Mouse (Mus musculus): ENCODE measurements around the gene Kri1.
"Not testable (repeated sequence)": the region's sequence is repeated elsewhere in the genome, so short reads cannot be mapped to it uniquely, and the experiment has no call there.

Kri1 gene

GRCm38 (mm10) chr9:21273520-21274228 lies 14.1 kb downstream of the Kri1 start:
- no peak for DNase-seq

DNA sequence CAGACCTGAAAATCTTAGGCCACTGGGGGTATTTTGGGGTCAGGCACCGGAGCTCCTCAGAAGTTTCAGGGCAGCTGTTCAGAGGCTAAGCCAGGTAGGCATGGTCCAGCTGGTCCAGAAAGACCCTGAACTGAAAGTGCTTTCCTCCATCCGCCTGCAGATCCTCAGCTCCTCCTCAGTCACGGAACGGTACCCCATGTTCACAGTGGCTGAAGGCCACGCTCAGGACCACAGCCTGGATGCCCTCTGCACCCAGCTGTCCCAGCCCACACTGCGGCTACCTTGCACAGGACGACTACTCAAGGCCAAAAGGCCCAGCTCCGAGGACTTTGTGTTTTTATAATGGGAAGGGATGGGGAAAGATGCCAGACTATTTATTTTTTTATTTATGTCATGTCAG lies 14.7 kb downstream of the Kri1 start:
- no peak for DNase-seq

DNA sequence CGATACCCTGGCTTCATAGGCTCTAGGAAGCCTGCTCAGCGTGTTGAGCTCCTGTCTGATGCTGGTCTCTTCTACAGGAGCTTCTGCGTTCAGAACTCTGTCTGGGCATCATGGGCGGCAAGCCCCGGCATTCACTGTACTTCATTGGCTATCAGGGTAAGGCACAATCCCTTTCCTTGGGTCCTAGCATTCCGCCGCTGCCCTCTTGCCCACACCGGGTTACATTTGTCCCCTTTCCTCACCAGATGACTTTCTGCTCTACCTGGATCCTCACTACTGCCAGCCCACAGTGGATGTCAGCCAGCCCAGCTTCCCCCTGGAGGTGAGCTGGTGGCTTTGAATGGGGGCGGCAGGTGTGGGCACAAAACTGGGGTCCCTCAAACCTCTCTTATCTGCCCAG lies 15.4 kb downstream of the Kri1 start:
- no peak for DNase-seq

DNA sequence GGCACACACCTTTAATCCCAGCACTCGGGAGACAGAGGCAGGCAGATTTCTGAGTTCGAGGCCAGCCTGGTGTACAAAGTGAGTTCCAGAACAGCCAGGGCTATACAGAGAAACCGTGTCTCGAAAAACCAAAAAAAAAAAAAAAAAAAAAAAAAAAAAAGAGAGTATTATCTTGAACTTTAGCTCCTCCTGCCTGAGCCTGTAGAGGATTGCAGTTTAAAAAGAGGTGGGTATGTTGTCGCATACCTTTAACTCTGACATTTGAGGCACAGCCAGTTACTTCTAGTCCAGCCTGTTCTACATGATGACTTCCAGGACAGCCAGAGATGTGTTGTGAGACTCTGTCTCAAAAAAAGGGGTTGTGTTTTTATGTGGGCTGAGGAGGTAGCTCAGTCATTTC lies 18.2 kb downstream of the Kri1 start:
- DNase-seq: not testable (repeated sequence)

- no peak for DNase-seq
Measured at GRCm38 (mm10) chr9:21268305-21268704, 19.5 kb downstream of the Kri1 start.

DNA sequence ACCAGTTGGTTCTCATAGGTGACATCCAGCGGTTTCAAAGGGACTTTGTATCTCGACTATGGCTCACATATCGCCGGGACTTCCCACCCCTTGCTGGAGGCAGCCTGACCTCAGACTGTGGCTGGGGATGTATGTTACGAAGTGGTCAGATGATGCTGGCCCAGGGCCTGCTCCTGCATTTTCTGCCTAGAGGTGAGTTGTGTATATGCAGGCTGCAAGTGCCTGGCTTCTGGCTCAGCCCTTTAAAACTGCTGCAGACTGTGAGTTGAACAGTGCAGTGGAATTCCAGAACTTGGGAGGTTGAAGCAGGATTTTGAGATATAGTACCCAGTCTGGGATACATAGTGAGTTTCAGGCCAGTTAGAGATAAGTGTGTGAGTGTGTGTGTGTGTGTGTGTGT lies 20.9 kb downstream of the Kri1 start:
- DNase-seq: no peak

DNA sequence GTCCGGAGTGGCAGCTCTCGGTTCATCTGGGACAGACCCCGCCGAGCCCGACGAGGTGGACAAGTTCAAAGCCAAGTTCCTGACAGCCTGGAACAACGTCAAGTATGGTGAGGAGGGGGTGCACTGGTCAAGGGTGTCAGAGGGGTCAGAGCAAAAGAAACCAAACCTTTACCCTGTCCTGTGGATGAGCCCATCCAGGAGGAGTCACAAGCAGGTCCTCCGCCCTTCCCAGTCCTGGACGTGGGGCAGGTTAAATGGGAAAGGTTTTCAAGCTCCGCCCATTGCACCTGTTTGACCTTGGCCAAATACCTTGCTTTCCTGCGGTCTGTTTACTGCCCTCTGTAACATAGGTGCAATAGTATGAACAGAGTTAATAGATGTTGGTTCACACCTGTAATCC lies 22.2 kb downstream of the Kri1 start:
- peak; percentile 72 for DNase-seq

GRCm38 (mm10) chr9:21265000-21265561 lies 22.7 kb downstream of the Kri1 start, which contains the start of gene Atg4d:
TSS of gene Atg4d (plus strand) at chr9:21265293.
- DNase-seq: peak; percentile 100

DNA sequence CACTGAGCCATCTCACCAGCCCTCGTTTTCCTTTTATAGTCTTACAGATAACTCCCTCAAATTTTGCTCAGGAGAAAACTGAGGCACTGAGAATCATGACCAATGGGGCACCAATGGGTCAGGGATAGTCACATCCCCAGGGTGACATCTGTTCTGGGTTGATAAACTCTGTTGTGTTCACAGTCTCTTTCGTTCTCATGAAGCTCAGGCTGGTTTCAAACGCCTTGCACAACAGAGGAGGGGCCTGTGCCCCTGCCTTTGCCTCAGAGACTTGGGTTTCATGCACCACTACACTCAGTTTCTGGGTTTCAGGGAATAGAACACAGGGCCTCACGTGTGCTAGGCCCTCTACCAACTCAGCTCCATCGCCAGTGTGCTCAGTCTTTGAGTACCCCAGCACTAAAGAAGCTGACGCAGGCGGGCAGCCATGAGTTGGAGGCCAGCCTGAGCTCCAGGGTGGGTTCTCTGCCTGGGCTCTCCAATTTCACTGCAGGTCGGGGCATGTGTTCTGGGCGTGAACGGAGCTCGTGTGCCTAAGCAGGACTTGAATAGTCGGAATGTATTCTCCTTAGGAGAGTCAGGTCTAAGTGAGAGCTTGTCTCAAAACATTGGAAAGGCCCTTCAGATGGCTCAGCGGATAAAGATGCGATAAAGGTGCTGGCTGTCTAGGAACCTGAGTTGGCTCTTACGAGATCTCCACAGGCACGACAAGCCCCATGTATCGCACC lies 23.3 kb downstream of the Kri1 start:
- DNase-seq: peak; percentile 70

DNA sequence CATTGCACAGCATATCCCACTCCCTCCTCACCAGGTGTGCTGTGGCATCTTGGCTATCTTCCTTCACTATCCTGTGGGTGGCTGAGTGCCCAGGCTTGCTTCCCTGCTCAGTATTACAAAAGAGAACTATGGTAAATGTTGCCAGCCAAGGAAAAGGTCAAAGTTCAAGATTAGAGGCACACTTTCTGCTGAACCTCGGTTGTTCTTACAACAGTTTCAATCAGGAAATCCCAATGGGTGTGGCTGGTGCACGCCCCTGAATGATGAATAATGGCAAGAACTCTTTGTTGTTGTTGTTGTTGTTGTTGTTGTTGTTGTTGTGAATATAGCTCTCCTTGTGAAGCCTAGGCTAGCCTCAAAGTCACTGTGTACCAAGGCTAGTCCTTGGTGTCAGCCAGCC lies 25.9 kb downstream of the Kri1 start:
- no peak for DNase-seq

DNA sequence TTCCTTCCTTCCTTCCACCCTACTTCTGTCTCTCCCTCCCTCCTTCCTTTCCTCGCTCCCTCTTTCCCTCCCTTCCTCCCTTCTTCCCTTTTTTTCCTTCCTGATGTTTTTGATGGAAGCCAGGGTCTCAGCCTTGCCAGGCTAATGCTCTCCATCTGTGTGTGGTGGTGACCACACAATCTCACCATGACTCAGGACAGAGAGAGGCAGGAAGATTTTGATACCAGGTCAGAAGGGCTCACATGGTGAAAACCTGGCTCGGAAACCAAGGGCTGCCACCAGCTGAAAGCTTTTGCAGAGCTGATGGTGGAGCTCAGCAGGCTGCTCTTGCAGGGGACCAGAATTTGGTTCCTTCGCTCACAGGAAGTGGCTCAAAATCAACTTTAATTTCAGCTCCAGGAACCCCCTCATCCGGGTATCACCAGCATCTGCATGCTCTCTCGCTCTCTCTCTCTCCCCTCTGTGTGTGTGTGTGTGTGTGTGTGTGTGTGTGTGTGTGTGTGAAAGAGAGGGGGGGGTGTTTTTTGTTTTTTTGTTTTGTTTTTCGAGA lies 27.2 kb downstream of the Kri1 start:
- DNase-seq: no peak

DNA sequence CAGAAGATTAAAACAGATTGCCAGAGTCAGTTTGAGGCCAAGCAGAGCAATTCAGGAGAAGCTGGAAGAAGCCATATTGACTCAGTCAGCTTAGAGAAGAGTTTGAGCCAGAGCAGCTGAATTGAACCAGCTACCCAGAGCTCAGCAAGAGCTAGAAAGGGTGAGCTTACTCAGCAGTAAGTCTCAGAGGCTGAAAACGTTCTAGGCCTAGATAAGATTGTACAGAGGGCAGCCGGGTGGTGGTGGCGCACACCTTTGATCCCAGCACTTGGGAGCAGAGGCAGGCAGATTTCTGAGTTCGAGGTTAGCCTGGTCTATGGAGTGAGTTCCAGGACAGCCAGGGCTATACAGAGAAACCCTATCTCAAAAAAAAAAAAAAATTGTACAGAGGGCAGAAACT lies 31.4 kb downstream of the Kri1 start:
- not testable (repeated sequence) for DNase-seq

DNA sequence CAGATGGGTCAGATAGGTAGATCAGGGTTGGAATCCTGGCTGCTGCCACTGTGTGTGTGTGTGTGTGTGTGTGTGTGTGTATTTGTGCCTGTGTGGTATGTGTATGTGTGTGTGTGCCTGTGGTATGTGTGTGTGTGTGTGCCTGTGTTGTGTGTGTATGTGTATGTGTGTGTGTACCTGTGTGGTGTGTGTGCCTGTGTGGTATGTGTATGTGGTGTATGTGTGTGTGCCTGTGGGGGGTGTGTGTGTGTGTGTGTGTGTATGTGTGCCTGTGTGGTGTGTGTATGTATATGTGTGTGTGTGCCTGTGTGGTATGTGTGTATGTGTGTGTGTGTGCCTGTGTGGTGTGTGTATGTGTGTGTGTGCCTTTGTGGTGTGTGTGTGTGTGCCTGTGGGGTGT lies 33.1 kb downstream of the Kri1 start:
- DNase-seq: no peak

DNA sequence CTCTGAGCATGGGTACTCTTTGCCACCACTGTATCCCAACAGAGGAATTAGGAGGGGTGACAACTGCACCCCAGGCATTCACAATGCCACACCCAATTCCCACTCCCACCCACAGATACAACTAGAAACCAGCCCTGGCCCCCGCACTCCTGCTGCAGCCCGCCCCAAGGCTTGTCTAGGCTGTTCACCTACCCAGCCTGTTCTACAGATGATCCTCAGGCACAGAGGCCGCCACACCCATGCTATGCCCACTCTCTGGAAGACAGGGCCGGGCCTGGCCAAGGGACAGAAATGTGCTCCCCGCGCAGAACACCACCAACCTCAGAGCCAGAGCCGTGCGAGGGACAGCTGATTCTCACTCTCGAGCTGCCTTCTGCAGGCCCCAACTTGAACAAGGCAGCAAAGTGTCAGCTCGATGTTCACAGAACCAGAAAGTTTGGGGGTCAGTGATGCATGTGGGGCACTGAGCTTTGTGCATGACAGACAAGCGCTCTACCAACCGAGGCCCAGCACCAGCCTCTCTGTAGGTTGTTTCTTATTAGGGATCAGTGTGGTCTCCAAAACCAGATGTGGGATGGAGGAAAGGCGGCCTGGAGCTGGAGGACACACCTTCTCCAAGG lies 36.5 kb downstream of the Kri1 start:
- DNase-seq: no peak

DNA sequence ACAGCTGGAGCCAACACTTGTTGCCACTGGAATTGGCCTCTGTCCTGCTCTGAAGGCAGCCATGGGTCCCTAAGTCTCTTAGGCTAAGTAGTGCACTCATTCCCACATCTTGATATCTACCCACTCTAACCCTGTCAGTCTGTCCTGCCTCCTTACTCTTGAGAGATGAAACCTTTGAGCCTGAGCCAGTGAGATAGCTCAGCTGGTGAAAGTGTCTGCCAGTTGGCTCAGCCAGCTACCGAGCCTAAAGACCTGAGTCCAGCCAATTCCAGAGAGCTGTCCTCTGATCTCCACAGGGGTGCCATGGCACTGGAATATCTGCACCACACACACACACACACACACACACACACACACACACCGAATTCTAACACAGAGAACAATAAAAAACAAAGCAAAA lies 37.3 kb downstream of the Kri1 start:
- DNase-seq: no peak

DNA sequence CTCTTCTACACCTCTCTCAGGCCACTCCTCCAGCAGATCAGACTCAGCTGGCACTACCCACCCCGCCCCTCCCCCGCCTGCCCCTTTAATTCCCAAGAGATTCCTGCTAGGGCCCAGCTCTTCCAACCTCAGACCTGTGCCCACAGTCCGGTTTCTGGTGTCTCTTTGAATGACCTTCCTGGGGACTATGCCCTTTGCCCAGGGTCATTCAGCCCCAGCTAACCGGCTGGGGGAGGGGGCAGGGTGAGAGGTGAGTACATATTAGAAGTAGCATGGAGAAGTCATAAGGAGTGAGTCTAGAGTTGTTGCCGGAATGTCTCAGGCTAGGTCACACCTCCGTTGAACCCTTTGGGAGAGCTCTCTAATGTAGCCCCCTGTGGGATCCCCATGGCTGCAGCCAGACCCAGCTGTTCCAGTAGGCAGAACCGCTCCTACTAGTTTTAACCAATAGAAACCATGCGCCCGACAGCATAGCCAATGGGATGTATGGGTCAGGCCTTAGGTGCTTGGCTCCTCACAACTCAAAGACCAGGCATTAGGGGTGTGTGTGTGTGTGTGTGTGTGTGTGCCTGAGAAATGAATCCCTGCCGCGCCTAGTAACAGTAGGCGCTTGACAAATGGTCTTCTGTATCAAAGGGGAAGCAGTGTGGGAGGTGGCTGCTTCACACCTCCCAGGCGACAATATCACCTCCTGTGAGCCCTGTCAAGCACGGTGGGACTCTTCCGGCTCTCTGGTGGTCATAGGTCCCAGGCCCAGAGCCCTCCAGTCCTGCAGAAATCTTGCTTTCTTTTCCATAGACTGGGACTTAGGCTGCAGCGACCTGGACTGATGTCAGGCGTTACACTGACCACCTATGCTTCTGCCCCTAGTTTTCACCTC lies 37.9 kb downstream of the Kri1 start:
- no peak for DNase-seq

- DNase-seq: peak; percentile 40
Measured at GRCm38 (mm10) chr9:21248326-21248725, 39.4 kb downstream of the Kri1 start, which contains the start of gene S1pr5. TSS of gene S1pr5 (minus strand) at chr9:21248443.

GRCm38 (mm10) chr9:21246342-21246741 lies 41.4 kb downstream of the Kri1 start:
- no peak for DNase-seq

DNA sequence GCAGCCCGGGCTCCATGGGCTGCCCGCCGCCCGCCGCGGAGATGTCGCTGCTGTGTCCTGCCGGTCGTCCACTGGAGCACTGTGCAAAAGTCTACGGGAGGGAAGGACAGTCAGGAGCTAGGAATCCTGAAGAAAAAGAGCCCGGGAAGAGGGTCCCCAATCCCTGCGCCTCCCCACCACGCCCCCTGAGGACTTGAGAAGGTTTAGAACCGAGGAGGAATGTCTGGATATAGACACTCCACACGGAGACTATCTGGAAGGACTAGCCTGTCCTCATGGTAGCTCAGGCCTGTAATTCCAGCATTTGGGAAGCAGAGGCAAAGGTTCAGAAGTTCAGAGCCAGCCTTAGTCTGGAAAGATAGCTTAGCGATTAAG lies 42.7 kb downstream of the Kri1 start:
- no peak for DNase-seq

GRCm38 (mm10) chr9:21244428-21245112 lies 43.2 kb downstream of the Kri1 start:
- no peak for DNase-seq

DNA sequence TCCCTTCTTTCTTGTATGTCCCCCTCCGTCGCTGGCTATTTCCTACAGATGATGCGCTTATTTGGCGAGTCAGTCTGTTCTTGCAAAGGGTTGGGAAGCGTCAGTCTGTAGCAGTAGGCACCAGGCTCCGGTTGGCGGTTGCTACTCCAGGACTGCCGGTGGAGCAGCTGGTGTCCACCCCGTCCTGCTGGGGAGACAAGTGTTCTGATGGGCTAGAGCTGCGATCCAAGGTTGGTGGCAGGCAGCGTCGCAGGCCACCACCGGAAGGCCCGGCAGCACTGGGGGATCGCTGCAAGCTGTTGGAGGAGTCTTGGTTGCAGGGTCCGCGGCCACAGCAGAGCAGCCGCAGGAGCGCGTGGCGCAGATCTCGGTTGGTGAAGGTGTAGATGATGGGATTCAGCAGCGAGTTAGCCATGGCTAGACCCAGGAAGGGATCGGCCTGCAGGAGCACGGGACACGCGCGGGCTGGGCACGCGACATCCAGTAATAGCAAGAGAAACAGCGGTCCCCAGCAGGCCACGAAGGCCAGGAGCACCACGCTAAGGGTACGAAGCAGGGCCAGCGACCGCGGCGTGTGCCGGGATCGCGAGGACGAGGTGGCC lies 43.8 kb downstream of the Kri1 start:
- no peak for DNase-seq
